Mouse (Mus musculus): Measurements from ENCODE around the gene Tma7. TPM values are rescaled to one million over a fixed set of nuclear protein-coding genes. Genes with fewer than 3 reads are reported as not detected.
A peak's percentile ranks its signal among the peaks of the same experiment; 100 is the strongest.

The Tma7 gene
- total RNA-seq, 2 experiments from 2014 or later = 316 to 321 TPM

DNA sequence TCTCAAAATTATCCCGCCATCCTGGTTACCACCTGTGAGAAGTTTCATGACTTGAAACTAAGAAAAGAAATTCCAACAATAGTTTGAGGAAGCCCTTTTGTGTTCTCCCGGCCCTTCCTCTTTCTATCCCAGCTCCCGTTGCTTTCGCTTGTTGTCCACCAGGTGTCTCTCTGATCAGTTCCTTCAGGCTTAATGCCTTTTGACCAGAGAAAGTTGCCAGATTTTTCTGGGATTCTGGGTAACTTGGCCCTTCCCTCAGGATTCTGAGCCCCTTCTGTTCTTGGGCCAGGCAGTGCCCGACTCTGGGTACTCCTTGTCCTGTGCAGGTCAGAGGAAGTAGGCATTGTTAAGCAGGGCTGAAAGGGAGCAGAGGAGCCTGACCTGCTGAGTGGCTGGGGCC is 5.6 kb upstream of the Tma7 start:
- H3K4me3 ChIP-seq = peak overlapping the region; percentile 28; the same call in 1 of the 2 replicates
- DNase-seq = peak; percentile 23
- peak; percentile 70 for TF ChIP-seq CTCF (IDR thresholded peaks at IDR 0.05)
- H3K27ac ChIP-seq = peak overlapping the region; percentile 32
- intact Hi-C loops (cut with DNase I) = loop anchor here (2.0 kb wide), 1 partner anchor 33 kb away; no protein-coding TSS in a partner anchor

DNA sequence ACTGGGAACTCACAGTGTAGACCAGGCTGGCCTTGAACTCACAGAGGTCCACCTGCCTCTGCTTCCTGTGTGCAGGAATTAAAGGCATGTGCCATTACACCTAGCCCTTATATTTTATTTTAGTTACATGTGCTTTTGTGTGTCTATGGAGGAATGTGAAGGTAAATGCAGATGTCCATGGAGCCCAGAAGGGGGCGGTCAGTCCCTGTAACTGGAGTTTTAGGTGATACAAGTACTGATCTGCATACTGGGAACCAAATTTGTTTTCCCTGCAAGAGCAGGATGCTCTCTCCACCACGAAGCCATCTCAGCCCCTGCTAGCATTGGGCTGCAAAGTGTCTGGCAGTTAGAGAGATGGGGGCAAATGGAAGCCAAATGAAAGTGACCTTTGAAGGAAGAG is 2.5 kb upstream of the Tma7 start:
- Histone ChIP-seq H3K4me3 (no peak overlapping the region), H3K27ac (no peak overlapping the region)
- intact Hi-C loops (cut with DNase I) = no loop called here
- DNase-seq = peak; percentile 13
- TF ChIP-seq CTCF (IDR thresholded peaks at IDR 0.05) = peak; percentile 45; the same call in 1 of the 2 replicates

DNA sequence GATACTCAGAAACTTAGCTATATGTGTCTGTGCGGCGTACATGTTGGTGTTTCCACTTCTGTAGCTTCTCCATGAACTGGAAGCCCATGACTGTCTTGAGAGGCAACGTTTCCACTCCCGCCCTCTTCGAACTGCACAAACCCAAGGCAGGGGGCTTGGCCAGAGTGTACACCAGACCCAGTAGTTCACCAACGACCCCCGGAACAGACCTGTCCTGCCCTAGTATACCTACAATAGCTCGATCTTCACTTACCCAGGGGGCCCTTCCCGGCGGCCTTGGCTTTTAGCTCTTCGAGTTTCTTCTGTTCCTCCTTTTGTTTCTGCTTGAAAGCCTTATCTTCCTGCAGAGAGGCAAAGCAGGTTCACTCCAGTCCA is 651 bp downstream of the Tma7 start:
- intact Hi-C loops (cut with DNase I) = no loop called here
- Histone ChIP-seq H3K4me3 (peak overlapping the region; percentile 95), H3K27ac (peak overlapping the region; percentile 90)
- DNase-seq = no peak
- TF ChIP-seq CTCF (IDR thresholded peaks at IDR 0.05) = no peak

DNA sequence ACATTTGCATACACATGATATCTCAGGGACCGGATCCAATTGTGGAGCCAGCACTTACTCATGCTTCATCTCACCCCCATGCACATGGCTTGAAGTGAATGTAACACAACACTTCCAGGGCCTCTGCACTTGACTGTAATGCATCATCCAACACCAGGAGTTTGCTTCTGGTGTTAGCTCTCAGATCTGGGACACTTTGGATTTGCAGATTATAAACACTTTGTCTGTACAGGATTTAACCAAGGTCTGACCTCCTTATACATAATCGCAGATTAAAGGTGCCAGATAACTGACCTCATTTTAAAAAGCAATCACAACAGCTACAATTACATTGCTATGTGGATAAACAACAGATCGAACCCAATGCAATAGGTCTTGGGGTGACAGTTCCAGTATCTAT is 1.9 kb downstream of the Tma7 start:
- intact Hi-C loops (cut with DNase I) = no loop called here
- TF ChIP-seq CTCF (IDR thresholded peaks at IDR 0.05) = no peak
- no peak for DNase-seq
- Histone ChIP-seq H3K27ac (no peak overlapping the region), H3K4me3 (no peak overlapping the region)

DNA sequence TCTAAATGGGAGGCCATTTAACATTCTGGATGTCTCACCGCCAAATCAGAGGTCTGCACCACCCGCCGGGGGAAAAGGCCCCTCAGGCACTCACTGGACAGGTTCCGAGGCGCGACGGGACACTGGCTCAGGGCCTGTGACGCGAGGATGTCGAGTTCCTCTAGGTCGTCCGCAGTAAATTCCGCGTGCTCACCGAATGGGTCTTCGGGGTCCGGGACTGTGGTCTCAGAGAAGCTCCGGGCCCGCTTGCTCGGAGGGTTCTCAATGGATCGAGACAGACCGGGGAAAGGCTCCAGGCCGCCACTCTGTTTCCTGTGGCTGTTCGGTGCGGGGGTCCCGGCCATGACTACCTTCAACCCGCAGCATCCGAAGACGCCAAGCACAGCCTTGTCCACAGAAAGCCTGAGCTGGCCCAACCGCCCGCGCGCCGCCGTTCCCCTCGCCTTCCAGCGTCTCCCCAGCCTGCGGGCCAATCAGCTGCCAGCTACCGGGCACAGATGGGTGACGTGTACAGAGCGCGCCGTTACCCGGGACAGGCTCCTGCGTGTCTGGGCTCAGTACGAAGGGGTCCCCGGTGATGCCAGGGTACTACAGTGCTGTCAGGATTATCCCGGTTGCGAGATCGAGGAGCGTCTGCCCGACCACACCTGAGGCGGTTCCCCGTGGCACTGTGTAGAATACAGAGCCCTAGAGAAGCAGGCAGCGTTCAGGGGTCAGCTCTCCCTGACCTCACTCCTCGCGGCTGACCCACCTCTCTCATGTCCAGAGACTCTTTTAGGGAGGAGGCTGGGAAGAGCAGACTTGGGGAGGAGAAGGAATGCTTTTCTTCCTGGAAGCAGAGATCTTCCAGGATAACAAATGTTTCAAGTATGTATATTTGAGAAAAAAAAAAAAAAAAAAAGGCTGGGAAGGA is 8.5 kb downstream of the Tma7 start, which contains the start of gene Atrip:
Gene Atrip, minus strand, starts transcription at position 464 of the 913 bp plus-strand sequence.
- intact Hi-C loops (cut with DNase I) = no loop called here

DNA sequence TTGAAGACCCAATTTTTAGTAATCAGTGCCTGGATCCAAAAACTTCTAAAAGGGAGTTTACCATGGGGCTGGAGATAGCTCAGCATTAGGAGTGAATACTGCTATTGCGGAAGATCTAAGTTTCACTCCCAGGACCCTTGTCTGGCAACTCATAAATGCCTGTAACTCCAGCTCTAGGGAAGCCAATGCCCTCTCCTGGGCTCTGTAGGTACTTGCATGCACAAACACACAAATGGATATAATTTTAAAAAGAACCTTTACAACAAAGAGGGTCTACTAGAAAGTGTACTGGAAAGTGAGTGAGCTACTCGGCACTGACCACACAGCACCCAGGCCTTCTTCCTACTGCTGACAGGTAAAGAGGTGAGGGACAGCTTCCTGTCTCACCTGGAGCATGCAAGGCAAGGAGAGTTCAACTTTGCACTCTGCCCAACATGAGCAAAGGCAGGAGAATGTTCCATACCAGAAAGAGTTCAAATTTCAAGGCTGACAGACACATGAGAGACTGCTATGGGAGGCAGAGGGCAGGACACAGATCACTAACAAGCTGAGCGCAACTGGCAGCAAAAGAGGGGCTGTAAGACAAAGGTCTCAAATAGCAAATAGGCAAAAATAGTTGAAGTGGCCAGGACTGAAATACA is 14.2 kb downstream of the Tma7 start:
- intact Hi-C loops (cut with DNase I) = no loop called here
- Histone ChIP-seq H3K27ac (no peak overlapping the region), H3K4me3 (no peak overlapping the region)
- peak; percentile 14; the same call in 1 of the 2 replicates for TF ChIP-seq CTCF (IDR thresholded peaks at IDR 0.05)
- no peak for DNase-seq

More for the DNA sequence above, 8.5 kb downstream of the Tma7 start, which contains the start of gene Atrip:
- TF ChIP-seq CTCF (IDR thresholded peaks at IDR 0.05) = no peak
- H3K4me3 ChIP-seq = peak within 1 kb of the TSS; percentile 98
- peak; percentile 95 for DNase-seq
- H3K27ac ChIP-seq = peak within 1 kb of the TSS; percentile 93

DNA sequence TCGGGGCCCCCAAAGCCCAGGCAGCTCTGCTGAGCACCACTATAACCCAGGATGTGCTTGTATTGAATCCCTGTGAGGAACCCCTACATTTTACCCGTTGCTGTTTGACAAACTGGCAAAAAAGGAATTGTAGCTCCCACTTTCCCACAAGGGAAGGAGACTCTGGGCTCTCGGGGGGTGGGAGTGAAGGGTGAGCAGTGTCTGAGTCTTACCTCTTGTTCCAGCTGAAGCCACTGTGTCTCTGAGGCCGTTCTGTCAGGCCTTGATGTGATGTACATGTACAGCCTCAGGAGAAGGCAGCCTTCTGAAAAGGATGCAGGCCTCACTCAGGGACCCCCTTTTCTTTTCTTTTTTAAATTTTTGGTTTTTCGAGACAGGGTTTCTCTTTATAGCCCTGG is 21.5 kb downstream of the Tma7 start:
- intact Hi-C loops (cut with DNase I) = no loop called here
- no peak for TF ChIP-seq CTCF (IDR thresholded peaks at IDR 0.05)
- Histone ChIP-seq H3K4me3 (no peak overlapping the region), H3K27ac (no peak overlapping the region)
- DNase-seq = no peak

DNA sequence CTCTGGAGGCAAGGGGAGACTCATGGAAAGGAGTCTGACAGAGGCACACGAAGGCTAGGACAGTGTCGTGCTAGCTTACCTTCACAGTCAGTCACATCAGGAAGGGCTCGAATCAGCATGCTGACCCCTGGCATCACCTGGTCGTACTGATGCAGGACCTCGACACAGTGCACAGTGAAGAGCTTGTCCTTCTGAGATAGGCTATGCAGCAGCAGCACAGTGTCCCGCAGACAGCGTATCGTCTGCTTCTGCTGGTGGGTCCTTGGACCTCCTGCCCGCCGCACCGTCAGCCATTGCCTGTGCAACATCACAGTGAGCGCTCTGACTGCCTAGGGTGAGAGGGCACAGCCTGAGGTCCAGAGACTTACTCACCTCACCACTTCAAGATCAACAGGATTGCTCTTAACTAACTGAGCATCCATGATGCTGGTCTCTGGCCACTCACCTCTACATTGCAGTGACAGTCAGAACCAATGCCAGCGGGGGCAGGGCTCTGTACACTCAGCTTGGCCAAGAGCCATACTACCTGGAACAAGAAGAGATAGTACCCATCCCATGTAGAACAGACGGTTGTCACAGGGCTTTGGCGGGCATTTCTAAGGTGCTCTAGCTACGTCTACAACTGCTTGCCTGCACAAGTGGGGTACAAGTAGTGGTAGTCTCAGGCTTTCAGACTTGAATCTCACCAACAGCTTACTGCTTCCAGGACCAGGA is 22.0 kb downstream of the Tma7 start:
- peak overlapping the region; percentile 93 for H3K27ac ChIP-seq
- H3K4me3 ChIP-seq = no peak overlapping the region
- DNase-seq = no peak
- intact Hi-C loops (cut with DNase I) = no loop called here
- TF ChIP-seq CTCF (IDR thresholded peaks at IDR 0.05) = no peak

DNA sequence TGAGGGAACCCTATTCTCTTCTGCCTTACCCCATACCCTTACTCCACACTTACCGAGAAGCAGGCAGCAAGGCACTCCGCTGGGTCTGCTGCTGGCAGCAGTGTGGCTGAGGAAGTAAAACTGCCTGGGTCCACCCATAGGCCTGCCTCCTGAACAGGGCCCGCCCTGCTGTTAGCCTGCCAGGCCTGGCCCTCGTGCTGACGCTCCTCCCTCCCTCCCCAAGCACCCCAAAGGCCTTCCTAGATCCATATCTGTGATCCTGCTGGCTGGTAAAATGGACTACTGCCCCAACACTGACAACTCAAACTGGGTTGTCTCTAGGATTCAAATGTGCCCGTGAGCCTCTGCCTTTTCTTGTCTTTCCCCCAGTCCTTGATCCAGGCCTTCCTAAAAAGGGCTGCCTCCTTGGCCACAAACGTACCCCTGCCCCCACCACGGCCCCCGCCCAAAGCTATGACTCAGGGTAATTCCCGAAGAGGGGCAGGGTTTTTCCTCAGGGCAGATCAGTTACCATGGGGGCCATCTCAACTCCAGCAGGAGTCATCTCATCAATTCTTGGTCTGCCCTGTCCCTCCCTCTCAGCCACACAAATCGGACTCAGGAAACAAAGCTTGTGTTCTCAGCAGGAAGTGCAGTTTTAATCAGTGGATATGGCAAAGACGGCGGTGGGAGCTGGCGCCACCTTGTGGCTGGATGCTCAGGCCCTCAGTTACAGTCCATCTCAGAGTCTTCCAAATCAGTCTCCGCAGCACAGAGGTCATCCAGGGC is 23.1 kb downstream of the Tma7 start, which contains the start of gene Trex1:
Gene Trex1, minus strand, starts transcription at position 599 of the 768 bp plus-strand sequence.
- DNase-seq = peak; percentile 96
- H3K4me3 ChIP-seq = peak within 1 kb of the TSS; percentile 76
- peak within 1 kb of the TSS; percentile 93 for H3K27ac ChIP-seq
- TF ChIP-seq CTCF (IDR thresholded peaks at IDR 0.05) = peak; percentile 100
- intact Hi-C loops (cut with DNase I) = loop anchor here (1.0 to 5.0 kb wide), 2 partner anchors 56 to 122 kb away; partner anchors contain the start of gene Uqcrc1

DNA sequence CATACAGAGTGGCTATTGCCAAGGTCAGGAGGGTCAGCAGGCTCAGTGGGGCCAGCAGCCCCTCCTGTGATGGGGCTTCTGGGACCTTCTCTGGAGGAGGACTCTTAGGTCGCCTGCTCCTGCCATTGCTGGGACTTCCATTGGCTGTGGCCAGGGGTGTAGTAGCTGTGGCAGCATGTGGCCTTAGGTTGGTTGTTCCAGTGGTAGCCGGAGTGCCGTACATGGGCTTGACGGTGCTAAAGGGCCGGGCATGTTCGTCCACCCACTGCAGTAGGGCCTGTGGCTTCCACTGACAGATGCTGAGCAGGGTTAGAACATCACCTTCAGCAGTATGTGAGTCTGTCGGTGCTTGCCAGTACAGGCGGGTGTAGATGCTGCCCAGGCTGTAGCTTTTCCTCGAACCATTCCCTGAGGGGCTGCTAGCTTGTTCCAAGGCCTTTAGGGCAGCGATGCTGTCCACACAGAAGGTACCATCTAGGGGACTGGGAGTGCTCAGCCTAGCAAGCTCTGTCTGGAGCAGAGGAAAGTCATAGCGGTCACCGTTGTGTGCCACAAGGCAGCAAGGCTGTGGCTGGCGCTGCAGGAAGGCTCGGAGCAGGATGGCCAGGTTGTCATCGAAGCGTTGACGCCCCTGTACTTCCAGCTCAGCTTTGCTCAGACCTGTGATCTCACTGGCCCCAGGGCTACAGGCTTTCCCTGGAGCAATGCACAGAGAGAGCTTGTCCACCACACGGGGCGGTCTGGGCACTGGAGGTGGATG is 24.2 kb downstream of the Tma7 start:
- TF ChIP-seq CTCF (IDR thresholded peaks at IDR 0.05) = no peak
- DNase-seq = no peak
- Histone ChIP-seq H3K4me3 (peak overlapping the region; percentile 76), H3K27ac (peak overlapping the region; percentile 93)
- intact Hi-C loops (cut with DNase I) = loop anchor here (5.0 kb wide), 1 partner anchor 121 kb away; the partner anchor contains the start of gene Uqcrc1

DNA sequence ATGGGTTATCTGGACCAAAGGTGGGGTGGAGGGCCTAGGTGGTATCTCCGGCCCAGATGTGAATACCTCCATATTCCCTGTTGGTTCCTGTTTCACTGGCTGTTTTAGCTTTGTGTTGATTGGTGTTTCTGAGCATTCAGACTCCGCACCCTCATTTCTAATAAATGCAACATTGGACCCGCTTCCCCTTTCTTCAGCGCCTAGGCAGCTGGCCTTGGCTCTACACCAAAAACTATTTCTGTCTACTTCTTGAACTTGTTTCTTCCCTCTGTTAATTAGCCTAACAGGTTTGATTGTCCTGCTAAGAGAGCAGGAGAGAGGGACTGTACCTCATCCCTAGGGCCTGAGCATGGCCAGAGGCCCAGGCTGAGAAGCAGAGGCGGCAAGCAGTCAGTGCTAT is 24.8 kb downstream of the Tma7 start:
- no peak for TF ChIP-seq CTCF (IDR thresholded peaks at IDR 0.05)
- intact Hi-C loops (cut with DNase I) = loop anchor here (2.0 to 5.0 kb wide), 2 partner anchors 19 to 120 kb away; partner anchors contain the start of genes Shisa5 and Uqcrc1
- DNase-seq = no peak
- H3K4me3 ChIP-seq = peak overlapping the region; percentile 76
- H3K27ac ChIP-seq = peak overlapping the region; percentile 93

Data from gastrocnemius, adult 2 months (tissue).